Mouse (Mus musculus) testis, adult 2 months (tissue): ENCODE measurements around the gene Slc5a3. TPM values are rescaled to one million over a fixed set of nuclear protein-coding genes. Genes with fewer than 3 reads are reported as not detected.
A peak's percentile ranks its signal among the peaks of the same experiment; 100 is the strongest.

Experiments used
- H3K27ac ChIP-seq: fragments of 200-500 bp; 2 replicates; pipeline ENCODE4 v1.5.1; 2012; ENCODE audit warnings: low read depth, low read length; ENCODE audit not compliant: control insufficient read depth, insufficient read depth
- H3K27me3 ChIP-seq: fragments of 200-500 bp; 2 replicates; pipeline ENCODE4 v1.6.1; 2012; ENCODE audit warnings: mild to moderate bottlenecking, low read length, moderate library complexity; ENCODE audit not compliant: control insufficient read depth, insufficient read depth
- H3K36me3 ChIP-seq: fragments of 200-500 bp; 2 replicates; pipeline ENCODE4 v1.6.1; 2012; ENCODE audit warnings: mild to moderate bottlenecking, low read length; ENCODE audit not compliant: control insufficient read depth, insufficient read depth
- H3K4me1 ChIP-seq: fragments of 200-500 bp; 2 replicates; pipeline ENCODE4 v1.6.1; 2012; ENCODE audit warnings: low read length; ENCODE audit not compliant: control insufficient read depth, insufficient read depth
- H3K4me3 ChIP-seq: fragments of 200-500 bp; 2 replicates; pipeline ENCODE4 v1.5.1; 2012; ENCODE audit warnings: low read depth, mild to moderate bottlenecking, low read length, moderate library complexity, mixed read lengths; ENCODE audit not compliant: control insufficient read depth
- CTCF ChIP-seq: fragments of 200-500 bp; IDR thresholded peaks from 2 replicates; pipeline ENCODE4 v1.5.1; 2012; ENCODE audit warnings: low read depth, mild to moderate bottlenecking, inconsistent platforms, low read length, moderate library complexity; ENCODE audit not compliant: control insufficient read depth, insufficient read depth, insufficient replicate concordance
- POLR2A ChIP-seq: fragments of 200-500 bp; IDR thresholded peaks from 2 replicates; pipeline ENCODE4 v1.6.1; 2012; ENCODE audit warnings: low read depth, mild to moderate bottlenecking, inconsistent platforms, low read length, moderate library complexity; ENCODE audit not compliant: control insufficient read depth
- polyA plus RNA-seq: library from polyadenylated mRNA; depleted of rRNA; stranded (reverse); fragments of >200 nt; gene quantifications from 2 replicates; pipeline ENCODE4 v1.2.3, GENCODE M21; 2012

The Slc5a3 gene
- polyA plus RNA-seq, 1 experiment, result 3.9 TPM

- no peaks in the 10 kb centered on the region for H3K36me3 ChIP-seq
- TF ChIP-seq POLR2A, result no peak
- no peak for TF ChIP-seq CTCF
- peaks cover 23% of the 10 kb centered on the region for H3K4me1 ChIP-seq
- H3K27me3 ChIP-seq, result no peaks in the 10 kb centered on the region
- no peak overlapping the region for H3K4me3 ChIP-seq
- peak overlapping the region; percentile 50; the same call in 1 of the 2 replicates for H3K27ac ChIP-seq
Measured at GRCm38 (mm10) chr16:92114706-92115241, 56.7 kb downstream of the Slc5a3 start.

- Histone ChIP-seq H3K27me3 (no peaks in the 10 kb centered on the region), H3K4me1 (peaks cover 23% of the 10 kb centered on the region), H3K4me3 (no peak overlapping the region), H3K27ac (peak overlapping the region; percentile 71), H3K36me3 (no peaks in the 10 kb centered on the region)
- TF ChIP-seq CTCF (no peak), POLR2A (no peak)
Measured at GRCm38 (mm10) chr16:92115611-92116421, 57.7 kb downstream of the Slc5a3 start.

GRCm38 (mm10) chr16:92117337-92118209 lies 59.5 kb downstream of the Slc5a3 start:
- no peaks in the 10 kb centered on the region for H3K36me3 ChIP-seq
- no peak overlapping the region for H3K27ac ChIP-seq
- no peaks in the 10 kb centered on the region for H3K27me3 ChIP-seq
- no peak for TF ChIP-seq POLR2A
- TF ChIP-seq CTCF, result no peak
- H3K4me1 ChIP-seq, result peaks cover 23% of the 10 kb centered on the region
- no peak overlapping the region for H3K4me3 ChIP-seq

DNA sequence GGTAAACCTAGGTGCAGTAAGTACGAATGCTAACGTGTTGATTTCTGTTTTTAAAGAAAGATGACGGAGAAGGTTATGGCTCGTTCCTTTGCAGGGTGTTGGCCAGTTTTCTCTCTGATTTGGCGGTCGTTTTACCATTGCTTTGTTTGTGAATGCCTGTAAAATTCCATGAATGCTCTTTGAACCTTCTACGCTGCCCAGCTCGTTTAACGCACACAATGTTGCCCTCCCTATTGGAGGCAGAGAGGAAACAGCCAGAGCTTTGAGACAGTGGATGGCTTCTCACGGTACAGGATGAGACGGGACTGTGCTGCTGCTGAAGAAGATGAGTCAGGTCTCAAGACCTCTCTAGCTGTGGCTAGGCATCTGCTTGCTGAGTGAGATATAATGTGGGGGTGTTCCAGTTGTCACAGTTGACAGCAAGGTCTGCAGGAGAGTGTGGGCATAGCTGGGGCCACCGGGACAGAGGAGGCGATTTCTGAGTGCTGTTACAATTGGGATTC lies 60.9 kb downstream of the Slc5a3 start:
- TF ChIP-seq POLR2A (no peak), CTCF (no peak)
- H3K27me3 ChIP-seq, result no peaks in the 10 kb centered on the region
- peaks cover 23% of the 10 kb centered on the region for H3K4me1 ChIP-seq
- H3K36me3 ChIP-seq, result no peaks in the 10 kb centered on the region
- no peak overlapping the region for H3K27ac ChIP-seq
- no peak overlapping the region for H3K4me3 ChIP-seq

- Histone ChIP-seq H3K4me3 (no peak overlapping the region), H3K27ac (no peak overlapping the region), H3K27me3 (no peaks in the 10 kb centered on the region), H3K36me3 (no peaks in the 10 kb centered on the region), H3K4me1 (peaks cover 16% of the 10 kb centered on the region)
- TF ChIP-seq CTCF (no peak), POLR2A (no peak)
Measured at GRCm38 (mm10) chr16:92120899-92121531, 62.9 kb downstream of the Slc5a3 start.

DNA sequence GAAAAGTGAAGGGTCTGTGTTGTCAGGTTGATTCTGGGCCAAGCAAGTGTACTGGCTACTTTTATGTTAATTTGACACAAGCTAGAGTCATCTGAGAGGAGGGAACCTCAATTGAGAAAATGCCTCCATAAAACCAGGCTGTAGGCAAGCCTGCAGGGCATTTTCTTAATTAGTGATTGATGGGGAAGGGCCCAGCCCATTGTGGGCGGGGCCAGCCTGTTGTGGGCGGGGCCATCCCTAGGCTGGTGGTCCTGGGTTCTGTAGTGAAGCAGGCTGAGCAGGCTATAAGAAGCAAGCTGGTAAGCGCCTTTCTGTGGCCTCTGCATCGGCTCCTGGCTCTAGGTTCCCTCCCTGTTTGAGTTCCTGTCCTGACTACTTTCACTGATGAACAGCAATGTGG lies 69.1 kb downstream of the Slc5a3 start:
- Histone ChIP-seq H3K27ac (no peak overlapping the region), H3K4me3 (no peak overlapping the region), H3K36me3 (no peaks in the 10 kb centered on the region), H3K27me3 (no peaks in the 10 kb centered on the region), H3K4me1 (no peaks in the 10 kb centered on the region)
- TF ChIP-seq CTCF (no peak), POLR2A (no peak)

- no peaks in the 10 kb centered on the region for H3K27me3 ChIP-seq
- TF ChIP-seq POLR2A (no peak), CTCF (no peak)
- no peak overlapping the region for H3K4me3 ChIP-seq
- H3K36me3 ChIP-seq, result no peaks in the 10 kb centered on the region
- H3K27ac ChIP-seq, result no peak overlapping the region
- H3K4me1 ChIP-seq, result no peaks in the 10 kb centered on the region
Measured at GRCm38 (mm10) chr16:92127666-92128065, 69.5 kb downstream of the Slc5a3 start.
